Mouse (Mus musculus): ENCODE data around the gene 2010111I01Rik.

- TF ChIP-seq POLR2A (IDR thresholded peaks at IDR 0.05; ENCODE audit: extremely low read depth, insufficient read depth, low read length) (no peak), CTCF (IDR thresholded peaks at IDR 0.05; ENCODE audit: extremely low read depth, insufficient read depth, low read length) (no peak)
These were observed 340.1 kb downstream of the 2010111I01Rik start for GRCm38 (mm10) chr13:63304799-63305159.
